Mouse (Mus musculus): ENCODE results near the gene Ppp1r14c. TPM values are rescaled to one million over a fixed set of nuclear protein-coding genes. Genes with fewer than 3 reads are reported as not detected.

Ppp1r14c gene
- 1.2 and 1.5 TPM in 2 replicates for polyA plus RNA-seq (2016; fragmentation: Nextera tagmentation; extraction: Ambion mirVana)

- Histone ChIP-seq H3K4me1 (peaks cover 15% of the 10 kb centered on the region), H3K4me3 (peak within 1 kb of the TSS; percentile 65), H3K9me3 (replicated peaks) (no peaks in the 10 kb centered on the region), H3K27me3 (ENCODE audit: low read depth, poor library complexity, severe bottlenecking) (peaks cover 45% of the 10 kb centered on the region), H3K27ac (no peak within 1 kb of the TSS), H3K36me3 (no peaks in the 10 kb centered on the region)
- WGBS = under 1% methylated on average over 72 of the region's 74 CpGs
- DNase-seq (ENCODE audit: low spot score) = peak; percentile 62
Observed at GRCm38 (mm10) chr10:3366036-3366869, at the start of gene Ppp1r14c. Gene Ppp1r14c, plus strand, starts transcription at chr10:3366057.

DNA sequence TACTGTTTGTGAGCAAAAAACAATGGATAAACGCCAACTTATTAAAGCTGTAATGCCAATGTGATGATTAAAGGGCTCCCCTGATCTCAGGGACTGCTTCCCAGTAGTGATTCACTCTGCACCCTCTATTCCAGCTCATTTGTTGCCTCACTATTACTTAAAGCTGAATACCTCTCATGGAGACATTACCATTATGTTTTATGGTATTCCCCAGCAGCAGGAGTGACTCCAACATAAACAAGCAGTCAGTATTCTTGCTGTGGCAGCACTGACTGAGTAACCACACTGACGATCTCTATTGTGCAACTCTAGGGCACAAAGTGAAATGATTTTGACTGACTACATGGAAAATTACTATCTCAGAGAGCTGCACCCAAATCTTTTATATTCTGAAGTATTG, 44.5 kb upstream of the Ppp1r14c start:
- Histone ChIP-seq H3K27me3 (ENCODE audit: low read depth, poor library complexity, severe bottlenecking) (no peaks in the 10 kb centered on the region), H3K4me3 (no peak overlapping the region), H3K27ac (no peak overlapping the region), H3K4me1 (no peaks in the 10 kb centered on the region), H3K36me3 (no peaks in the 10 kb centered on the region), H3K9me3 (replicated peaks) (no peaks in the 10 kb centered on the region)
- 91% methylated on average over 2 of the region's 2 CpGs for WGBS
- no peak for DNase-seq (ENCODE audit: low spot score)

DNA sequence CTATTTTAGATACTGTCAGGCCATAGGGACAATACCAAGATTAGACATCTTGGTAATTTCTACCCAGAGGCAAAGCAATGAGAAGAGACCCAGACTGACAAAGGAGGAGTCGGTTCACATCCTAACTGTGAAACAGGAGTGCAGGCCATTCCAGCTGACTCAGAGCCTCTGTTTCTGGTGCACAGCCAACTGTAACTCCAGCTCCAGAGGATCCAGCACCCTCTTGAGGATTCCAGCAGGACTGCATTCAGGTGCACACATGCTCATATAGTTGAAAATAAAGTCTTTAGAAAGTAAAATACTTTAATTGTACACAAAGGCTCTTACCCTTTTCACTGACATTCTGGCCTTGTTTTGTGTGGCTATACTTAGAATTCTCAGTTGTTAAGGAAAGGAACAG, 40.4 kb upstream of the Ppp1r14c start:
- no peak for DNase-seq (ENCODE audit: low spot score)
- Histone ChIP-seq H3K27ac (no peak overlapping the region), H3K9me3 (replicated peaks) (no peaks in the 10 kb centered on the region), H3K27me3 (ENCODE audit: low read depth, poor library complexity, severe bottlenecking) (no peaks in the 10 kb centered on the region), H3K4me1 (no peaks in the 10 kb centered on the region), H3K4me3 (no peak overlapping the region), H3K36me3 (no peaks in the 10 kb centered on the region)
- 90% methylated on average over 1 of the region's 1 CpGs for WGBS

DNA sequence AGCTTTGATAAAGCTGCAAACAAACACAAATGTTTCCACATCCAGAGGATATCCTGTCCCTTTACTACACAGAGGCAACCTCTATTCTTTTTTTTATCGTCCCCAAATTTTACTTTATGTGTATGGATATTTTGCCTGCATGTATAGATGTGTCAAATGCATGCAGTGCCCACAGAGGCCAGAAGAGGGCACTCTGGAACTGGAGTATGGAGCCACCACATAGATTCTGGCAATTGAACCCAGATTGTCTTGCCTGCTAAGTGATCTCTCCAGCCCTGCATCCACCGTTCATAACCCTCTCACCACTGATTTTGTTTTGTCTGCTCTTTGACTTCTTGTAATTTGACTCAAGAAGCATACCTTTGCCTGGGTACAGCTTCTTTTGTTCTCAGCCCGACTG, 33.0 kb upstream of the Ppp1r14c start:
- H3K9me3 ChIP-seq (replicated peaks) = no peaks in the 10 kb centered on the region
- H3K36me3 ChIP-seq = no peaks in the 10 kb centered on the region
- H3K27ac ChIP-seq = no peak overlapping the region
- peaks cover 22% of the 10 kb centered on the region for H3K27me3 ChIP-seq (ENCODE audit: low read depth, poor library complexity, severe bottlenecking)
- 0 out of 2 replicates have a peak, but pooled peaks cover 3% of the 10 kb centered on the region for H3K4me1 ChIP-seq
- 18% methylated on average over 3 of the region's 3 CpGs for WGBS
- H3K4me3 ChIP-seq = no peak overlapping the region
- peak; percentile 85 for DNase-seq (ENCODE audit: low spot score)

- Histone ChIP-seq H3K36me3 (no peaks in the 10 kb centered on the region), H3K9me3 (replicated peaks) (no peaks in the 10 kb centered on the region), H3K27ac (no peak overlapping the region), H3K4me1 (0 out of 2 replicates have a peak, but pooled peaks cover 6% of the 10 kb centered on the region), H3K4me3 (no peak overlapping the region), H3K27me3 (ENCODE audit: low read depth, poor library complexity, severe bottlenecking) (peaks cover 23% of the 10 kb centered on the region)
- no peak for DNase-seq (ENCODE audit: low spot score)
Observed at GRCm38 (mm10) chr10:3334570-3334969, 31.3 kb upstream of the Ppp1r14c start.

DNA sequence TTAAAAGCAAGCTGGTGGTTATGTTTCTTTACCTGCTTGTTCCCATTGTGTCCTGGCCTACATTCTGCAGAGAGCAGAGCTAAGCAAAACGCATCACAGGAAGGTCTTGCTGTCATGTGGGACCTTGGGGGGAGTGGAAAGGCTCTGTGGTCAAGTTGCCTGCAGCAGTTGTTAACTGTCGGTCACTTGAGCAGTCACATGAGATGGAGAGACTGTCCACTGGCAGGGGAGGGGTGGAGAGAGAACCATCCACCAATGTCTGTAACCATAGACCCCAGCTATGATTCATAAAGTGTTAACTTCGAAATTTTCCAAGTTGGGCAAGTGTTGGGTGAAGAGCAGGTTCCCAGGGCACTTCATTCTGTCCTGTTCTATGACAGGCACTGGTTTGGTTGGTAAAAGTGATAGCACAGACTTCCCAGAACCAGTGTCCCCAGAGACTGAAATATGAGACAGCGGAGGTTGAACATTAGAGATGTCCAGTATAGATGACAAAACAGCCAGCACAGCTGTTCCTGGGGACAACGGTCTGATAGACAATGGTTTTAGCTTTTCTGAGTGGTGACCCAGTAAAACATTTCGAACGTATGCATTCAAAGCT, 29.0 kb upstream of the Ppp1r14c start:
- peaks cover 33% of the 10 kb centered on the region for H3K27me3 ChIP-seq (ENCODE audit: low read depth, poor library complexity, severe bottlenecking)
- DNase-seq (ENCODE audit: low spot score) = no peak
- 77% methylated on average over 7 of the region's 7 CpGs for WGBS
- H3K4me3 ChIP-seq = no peak overlapping the region
- 0 out of 2 replicates have a peak, but pooled peaks cover 6% of the 10 kb centered on the region for H3K4me1 ChIP-seq
- no peak overlapping the region for H3K27ac ChIP-seq
- H3K36me3 ChIP-seq = no peaks in the 10 kb centered on the region
- no peaks in the 10 kb centered on the region for H3K9me3 ChIP-seq (replicated peaks)

DNA sequence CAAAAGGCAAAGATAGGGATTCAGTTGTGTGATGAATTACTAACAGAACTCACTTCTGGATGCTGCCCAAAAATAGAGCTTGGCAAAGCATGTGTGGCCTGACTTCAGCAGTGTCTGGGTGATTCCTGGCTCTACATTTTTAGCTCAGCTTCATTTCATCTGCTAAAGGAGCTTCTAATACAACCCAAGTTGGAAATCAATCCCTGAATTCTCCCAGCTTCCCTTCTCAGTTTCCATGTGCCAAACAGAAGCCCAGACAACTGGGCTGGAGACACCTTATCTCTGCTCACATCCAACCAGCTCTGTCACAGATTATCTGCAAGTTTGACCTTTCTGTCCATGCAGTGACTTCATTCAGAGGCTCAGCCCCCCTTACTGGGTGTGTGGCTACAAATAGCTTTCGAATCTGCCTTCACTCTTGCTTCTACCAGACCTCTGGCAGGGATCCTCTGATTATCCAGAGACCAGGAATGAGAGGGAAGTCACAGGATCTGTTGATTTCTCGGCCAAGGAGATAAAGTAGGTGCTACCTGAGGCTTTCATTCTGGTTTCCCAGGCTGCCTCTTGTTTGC, 28.4 kb upstream of the Ppp1r14c start:
- H3K27me3 ChIP-seq (ENCODE audit: low read depth, poor library complexity, severe bottlenecking) = peaks cover 35% of the 10 kb centered on the region
- no peak for DNase-seq (ENCODE audit: low spot score)
- H3K4me3 ChIP-seq = no peak overlapping the region
- H3K27ac ChIP-seq = no peak overlapping the region
- H3K36me3 ChIP-seq = no peaks in the 10 kb centered on the region
- 53% methylated on average over 2 of the region's 2 CpGs for WGBS
- H3K9me3 ChIP-seq (replicated peaks) = no peaks in the 10 kb centered on the region
- H3K4me1 ChIP-seq = 0 out of 2 replicates have a peak, but pooled peaks cover 6% of the 10 kb centered on the region

DNA sequence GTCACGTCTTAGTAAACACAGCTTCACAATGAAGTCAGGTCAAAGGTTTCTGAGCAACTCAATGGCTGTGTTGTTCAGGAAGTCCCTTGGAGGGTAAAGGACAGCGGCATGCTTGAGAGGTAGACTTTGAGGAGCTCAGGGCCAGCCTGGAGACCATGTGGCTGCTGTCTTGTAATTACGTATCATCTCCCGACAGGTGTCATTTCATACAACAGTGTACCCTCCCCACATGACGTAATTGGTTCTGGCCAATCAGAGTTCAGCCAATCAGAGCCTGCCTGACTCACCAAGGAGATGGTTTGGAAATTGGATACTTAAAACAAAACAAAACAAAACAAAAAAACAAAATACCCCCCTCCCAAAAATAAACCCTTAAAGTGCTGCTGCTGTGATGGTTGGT, 20.2 kb upstream of the Ppp1r14c start:
- Histone ChIP-seq H3K27ac (no peak overlapping the region), H3K4me1 (no peaks in the 10 kb centered on the region), H3K36me3 (no peaks in the 10 kb centered on the region), H3K4me3 (no peak overlapping the region), H3K9me3 (replicated peaks) (no peaks in the 10 kb centered on the region), H3K27me3 (ENCODE audit: low read depth, poor library complexity, severe bottlenecking) (peaks cover 12% of the 10 kb centered on the region)
- no peak for DNase-seq (ENCODE audit: low spot score)
- WGBS = 74% methylated on average over 5 of the region's 5 CpGs

- 83% methylated on average over 1 of the region's 1 CpGs for WGBS
- Histone ChIP-seq H3K9me3 (replicated peaks) (no peaks in the 10 kb centered on the region), H3K4me1 (no peaks in the 10 kb centered on the region), H3K4me3 (no peak overlapping the region), H3K36me3 (no peaks in the 10 kb centered on the region), H3K27me3 (ENCODE audit: low read depth, poor library complexity, severe bottlenecking) (peaks cover 2% of the 10 kb centered on the region), H3K27ac (no peak overlapping the region)
- DNase-seq (ENCODE audit: low spot score) = no peak
Observed at GRCm38 (mm10) chr10:3359531-3359930, 6.3 kb upstream of the Ppp1r14c start.

- DNase-seq (ENCODE audit: low spot score) = no peak
- Histone ChIP-seq H3K27me3 (ENCODE audit: low read depth, poor library complexity, severe bottlenecking) (peaks cover 45% of the 10 kb centered on the region), H3K4me3 (peak overlapping the region; percentile 65), H3K27ac (no peak overlapping the region), H3K9me3 (replicated peaks) (no peaks in the 10 kb centered on the region), H3K36me3 (no peaks in the 10 kb centered on the region), H3K4me1 (peaks cover 15% of the 10 kb centered on the region)
- 46% methylated on average over 5 of the region's 5 CpGs for WGBS
Observed at GRCm38 (mm10) chr10:3365671-3366035, 204 bp upstream of the Ppp1r14c start.

GRCm38 (mm10) chr10:3366870-3367431, 1.1 kb downstream of the Ppp1r14c start:
- peaks cover 15% of the 10 kb centered on the region for H3K4me1 ChIP-seq
- 1% methylated on average over 26 of the region's 26 CpGs for WGBS
- DNase-seq (ENCODE audit: low spot score) = no peak
- H3K27ac ChIP-seq = no peak overlapping the region
- no peaks in the 10 kb centered on the region for H3K36me3 ChIP-seq
- peak overlapping the region; percentile 65 for H3K4me3 ChIP-seq
- no peaks in the 10 kb centered on the region for H3K9me3 ChIP-seq (replicated peaks)
- H3K27me3 ChIP-seq (ENCODE audit: low read depth, poor library complexity, severe bottlenecking) = peaks cover 45% of the 10 kb centered on the region

- WGBS = 35% methylated on average over 11 of the region's 11 CpGs
- H3K9me3 ChIP-seq (replicated peaks) = no peaks in the 10 kb centered on the region
- peaks cover 15% of the 10 kb centered on the region for H3K4me1 ChIP-seq
- H3K36me3 ChIP-seq = no peaks in the 10 kb centered on the region
- peaks cover 45% of the 10 kb centered on the region for H3K27me3 ChIP-seq (ENCODE audit: low read depth, poor library complexity, severe bottlenecking)
- DNase-seq (ENCODE audit: low spot score) = peak; percentile 36
- no peak overlapping the region for H3K27ac ChIP-seq
- H3K4me3 ChIP-seq = peak overlapping the region; percentile 65
Observed at GRCm38 (mm10) chr10:3367440-3367839, 1.6 kb downstream of the Ppp1r14c start.

DNA sequence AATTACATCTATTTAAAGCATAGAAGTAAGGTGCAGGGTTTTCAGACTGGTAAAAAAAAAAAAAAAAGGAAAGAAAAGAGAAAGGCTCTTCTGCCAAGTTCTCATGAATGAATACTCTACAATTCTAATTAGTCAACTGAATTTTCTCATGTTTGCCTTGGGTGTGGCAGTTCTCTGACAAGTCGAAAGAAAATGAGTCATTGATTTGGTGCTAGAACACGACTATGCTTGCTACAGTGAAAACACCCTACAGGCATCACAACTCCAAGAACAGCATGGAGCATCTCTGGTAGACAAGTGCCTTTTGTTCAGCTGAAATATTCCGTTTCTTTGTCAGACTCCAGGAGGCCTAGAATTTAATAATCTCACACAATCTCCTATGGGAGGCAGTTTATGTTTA, 17.3 kb downstream of the Ppp1r14c start:
- H3K4me3 ChIP-seq = no peak overlapping the region
- no peaks in the 10 kb centered on the region for H3K27me3 ChIP-seq (ENCODE audit: low read depth, poor library complexity, severe bottlenecking)
- no peak for DNase-seq (ENCODE audit: low spot score)
- H3K36me3 ChIP-seq = no peaks in the 10 kb centered on the region
- H3K27ac ChIP-seq = no peak overlapping the region
- H3K4me1 ChIP-seq = no peaks in the 10 kb centered on the region
- WGBS = 82% methylated on average over 3 of the region's 3 CpGs
- no peaks in the 10 kb centered on the region for H3K9me3 ChIP-seq (replicated peaks)

Data from limb, embryonic 10.5 days (tissue).